Mouse (Mus musculus) spleen, postnatal 36 days (tissue): ENCODE data around the gene Sytl1.
A peak's percentile ranks its signal among the peaks of the same experiment; 100 is the strongest.

Experiments
- DNase-seq, 2 experiments: peaks; one replicate each; pipeline ENCODE4 v3.0.0; 2022; ENCODE audit warnings: low spot score in 2 of 2, mixed read lengths in 1 of 2

Sytl1 gene

GRCm38 (mm10) chr4:133212562-133213267 is 50.2 kb downstream of the Sytl1 start:
- peak; percentile 75 to 77 for DNase-seq

DNA sequence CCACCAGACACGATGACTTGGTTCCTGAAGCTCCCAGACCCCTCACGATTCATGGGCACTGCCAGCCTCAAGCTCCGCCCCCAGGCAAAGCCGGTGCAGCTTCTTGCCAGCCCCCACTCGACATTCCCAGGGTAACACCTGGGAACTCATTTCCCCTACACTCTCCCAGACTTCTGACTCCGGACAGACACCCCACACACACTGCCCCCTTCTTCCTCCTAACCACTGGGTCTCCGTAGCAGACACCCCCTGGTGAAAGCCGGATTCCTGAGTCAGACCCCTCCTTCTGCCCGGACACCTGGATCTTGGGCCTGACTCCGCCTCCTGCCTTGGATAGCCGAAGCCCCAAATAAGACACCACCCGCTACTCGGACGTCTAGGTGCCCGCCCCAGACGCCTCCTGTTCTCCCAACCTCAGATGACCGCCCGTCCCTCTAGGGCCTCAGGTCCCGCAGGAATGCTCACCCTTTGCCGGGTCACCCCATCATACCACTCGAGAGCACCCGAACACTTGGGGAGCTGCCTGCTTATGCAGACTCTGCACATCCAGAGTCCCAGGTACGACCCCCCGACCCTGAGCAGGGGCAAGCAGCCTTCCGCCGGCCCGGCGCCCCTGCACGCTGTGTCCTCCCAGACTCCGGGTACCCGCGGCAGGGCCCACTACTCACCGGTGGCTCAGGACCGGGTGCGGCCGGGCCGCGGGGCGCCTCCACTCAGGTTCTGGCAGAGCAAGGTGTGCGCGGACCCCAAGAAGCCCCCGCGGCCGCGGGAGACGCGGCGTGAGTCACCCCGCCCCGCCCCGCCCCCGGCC is 51.0 kb downstream of the Sytl1 start, which contains the start of the genes Cd164l2 and Gpr3:
Gene Cd164l2, plus strand, starts transcription at position 381 of the 811 bp plus-strand sequence.
Gene Gpr3, minus strand, starts transcription at position 786 of the 811 bp plus-strand sequence.
- no peak for DNase-seq

GRCm38 (mm10) chr4:133210788-133211390 is 52.0 kb downstream of the Sytl1 start:
- DNase-seq: no peak

GRCm38 (mm10) chr4:133210023-133210787 is 52.7 kb downstream of the Sytl1 start:
- no peak for DNase-seq

DNA sequence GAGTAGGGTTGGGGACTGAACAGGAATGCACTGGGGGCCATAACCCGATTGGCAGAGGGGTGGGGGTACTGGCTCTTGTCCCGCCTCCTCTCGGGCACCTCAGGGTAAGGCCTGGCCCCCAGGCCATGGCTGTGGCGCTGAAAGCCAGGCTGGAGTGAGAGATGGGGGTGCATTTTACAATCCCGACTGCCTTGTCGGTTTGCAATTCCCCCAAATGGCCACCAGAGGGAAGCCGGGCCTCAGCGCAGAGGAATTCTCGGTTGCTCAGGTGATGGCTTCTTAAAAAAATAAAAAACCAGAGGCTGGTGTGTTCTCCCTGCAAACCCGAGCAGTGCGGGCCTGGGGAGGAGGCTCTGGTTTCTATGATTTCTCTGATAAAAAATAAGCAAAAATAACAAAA is 53.5 kb downstream of the Sytl1 start:
- DNase-seq: peak in 1 of 2 experiments; percentile 35

GRCm38 (mm10) chr4:133204379-133204778 is 58.5 kb downstream of the Sytl1 start:
- DNase-seq: no peak

GRCm38 (mm10) chr4:133203591-133203990 is 59.3 kb downstream of the Sytl1 start:
- DNase-seq: no peak
